Mouse (Mus musculus): ENCODE results near the gene Lrrc41.

GRCm38 (mm10) chr4:116088510-116089249 lies 13.6 kb downstream of the Lrrc41 start:
- TF ChIP-seq POLR2A (IDR thresholded peaks at IDR 0.05; ENCODE audit: borderline replicate concordance, extremely low read depth, insufficient read depth, insufficient read length, poor library complexity, severe bottlenecking) (no peak), CTCF (IDR thresholded peaks at IDR 0.05; ENCODE audit: borderline replicate concordance, extremely low read depth, insufficient read depth, insufficient read length) (no peak)
